Mouse (Mus musculus) spleen, adult 2 months (tissue): Measurements from ENCODE around the gene Scfd2. TPM values are rescaled to one million over a fixed set of nuclear protein-coding genes. Genes with fewer than 3 reads are reported as not detected.

Experiments
- DNase-seq, 2 experiments: peaks; one replicate each; pipeline versions ENCODE4 v3.0.0 to v3.0.0-alpha.2; 2012 to 2021; ENCODE audit warnings: low spot score in 2 of 2, low read depth in 1 of 2
- H3K27ac ChIP-seq: fragments of 200-500 bp; 2 replicates; pipeline ENCODE4 v1.5.1; 2012; ENCODE audit warnings: low read length, inconsistent platforms; ENCODE audit not compliant: insufficient read depth
- H3K27me3 ChIP-seq: fragments of 200-500 bp; 2 replicates; pipeline ENCODE4 v1.6.1; 2012; ENCODE audit warnings: mild to moderate bottlenecking, moderate library complexity, low read length, inconsistent platforms; ENCODE audit not compliant: control insufficient read depth, insufficient read depth
- H3K36me3 ChIP-seq: fragments of 200-500 bp; 2 replicates; pipeline ENCODE4 v1.6.1; 2012; ENCODE audit warnings: mild to moderate bottlenecking, low read length, inconsistent platforms; ENCODE audit not compliant: control insufficient read depth, insufficient read depth
- H3K4me1 ChIP-seq: fragments of 200-500 bp; 2 replicates; pipeline ENCODE4 v1.6.1; 2011; ENCODE audit warnings: inconsistent platforms; ENCODE audit not compliant: control insufficient read depth, insufficient read depth, insufficient read length
- H3K4me3 ChIP-seq: fragments of 200-500 bp; 2 replicates; pipeline ENCODE4 v1.5.1; 2011; ENCODE audit warnings: mild to moderate bottlenecking, inconsistent platforms; ENCODE audit not compliant: insufficient read depth, insufficient read length; ENCODE audit errors: extremely low read depth
- CTCF ChIP-seq: fragments of 200-500 bp; IDR thresholded peaks from 2 replicates; pipeline ENCODE4 v1.5.1; 2011; ENCODE audit warnings: mild to moderate bottlenecking, inconsistent platforms; ENCODE audit not compliant: insufficient read depth, insufficient read length, insufficient replicate concordance; ENCODE audit errors: extremely low read depth
- POLR2A ChIP-seq: fragments of 200-500 bp; IDR thresholded peaks from 2 replicates; pipeline ENCODE4 v1.6.1; 2011; ENCODE audit warnings: low read depth, low read length, inconsistent platforms
- WGBS: fragments of 180-500 bp; shearing (Covaris S2); methylation state at CpG from one replicate; pipeline ENCODE4 v1.1.7; 2018; 5-methylcytosine and 5-hydroxymethylcytosine counted together
- polyA plus RNA-seq: library from polyadenylated mRNA; depleted of rRNA; stranded (reverse); fragments of >200 nt; gene quantifications from 2 replicates; pipeline ENCODE4 v1.2.3, GENCODE M21; 2012

Gene Scfd2
- polyA plus RNA-seq, 1 experiment = 9.5 TPM

DNA sequence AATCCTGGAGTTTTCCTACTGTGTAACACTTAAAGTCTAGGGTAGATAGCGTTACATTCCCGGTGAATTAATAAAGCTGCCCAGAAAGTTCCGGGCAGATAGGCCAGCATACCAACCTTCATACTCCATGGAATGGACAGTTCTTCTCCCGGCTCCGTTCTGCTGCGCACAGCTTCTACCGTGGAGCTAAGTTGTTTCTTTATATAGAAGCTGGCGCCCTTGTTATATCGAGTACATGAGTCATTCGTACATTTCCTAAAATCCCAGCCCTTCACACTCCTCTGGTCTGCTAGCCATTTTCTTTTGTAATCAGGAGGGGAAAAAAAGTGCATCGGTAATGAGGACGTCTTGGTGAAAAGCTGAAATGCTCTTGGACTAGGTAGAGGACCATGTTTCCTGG is 343.5 kb downstream of the Scfd2 start:
- H3K27me3 ChIP-seq = no peaks in the 10 kb centered on the region
- no peaks in the 10 kb centered on the region for H3K4me1 ChIP-seq
- no peak overlapping the region for H3K27ac ChIP-seq
- DNase-seq = no peak
- 90% methylated on average over 12 of the region's 12 CpGs for WGBS
- no peak for TF ChIP-seq CTCF
- no peak for TF ChIP-seq POLR2A
- no peak overlapping the region for H3K4me3 ChIP-seq
- no peaks in the 10 kb centered on the region for H3K36me3 ChIP-seq

DNA sequence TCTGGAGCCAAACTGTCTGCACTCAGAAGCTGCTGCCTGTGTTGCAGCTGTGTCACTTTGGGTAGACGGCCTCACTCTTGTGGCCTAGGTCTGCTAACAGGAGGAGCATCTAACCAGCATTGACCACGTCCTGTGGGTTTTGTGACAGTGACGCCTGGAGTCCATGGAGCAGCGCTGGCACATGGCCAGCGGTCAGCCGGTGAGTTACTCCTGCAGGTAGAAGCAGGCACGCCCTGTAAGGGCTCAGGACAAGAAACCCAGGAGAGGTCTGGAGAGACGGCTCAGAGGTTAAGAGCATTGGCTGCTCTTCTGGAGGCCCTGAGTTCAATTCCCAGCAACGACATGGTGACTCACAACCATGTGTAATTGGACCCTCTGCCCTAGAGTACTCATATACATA is 347.0 kb downstream of the Scfd2 start:
- no peak for DNase-seq
- no peak overlapping the region for H3K27ac ChIP-seq
- H3K4me3 ChIP-seq = no peak overlapping the region
- no peaks in the 10 kb centered on the region for H3K4me1 ChIP-seq
- no peak for TF ChIP-seq POLR2A
- no peak for TF ChIP-seq CTCF
- H3K27me3 ChIP-seq = no peaks in the 10 kb centered on the region
- H3K36me3 ChIP-seq = no peaks in the 10 kb centered on the region
- 63% methylated on average over 9 of the region's 9 CpGs for WGBS

DNA sequence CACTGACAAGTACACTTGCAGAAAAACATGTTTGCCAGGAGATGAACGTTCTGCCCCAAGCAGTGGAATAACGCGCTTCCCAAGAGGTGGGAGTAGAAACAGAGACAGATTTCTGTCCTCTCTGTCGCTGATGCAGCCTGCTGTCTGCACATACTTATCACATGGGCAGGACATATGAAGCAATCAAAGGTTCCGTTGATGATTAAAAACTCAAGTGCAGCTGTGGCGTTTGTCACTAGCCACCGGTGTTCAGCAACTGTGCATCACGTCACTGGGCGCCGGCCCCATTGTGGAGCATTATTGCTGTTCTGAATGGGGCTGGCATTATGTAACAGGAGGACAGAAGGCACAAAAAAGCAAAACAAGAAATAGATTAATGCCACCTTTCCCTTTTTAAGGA is 348.4 kb downstream of the Scfd2 start:
- no peak overlapping the region for H3K27ac ChIP-seq
- no peaks in the 10 kb centered on the region for H3K36me3 ChIP-seq
- H3K27me3 ChIP-seq = no peaks in the 10 kb centered on the region
- DNase-seq = no peak
- TF ChIP-seq CTCF = no peak
- no peak for TF ChIP-seq POLR2A
- H3K4me3 ChIP-seq = no peak overlapping the region
- WGBS = 95% methylated on average over 10 of the region's 10 CpGs
- no peaks in the 10 kb centered on the region for H3K4me1 ChIP-seq

DNA sequence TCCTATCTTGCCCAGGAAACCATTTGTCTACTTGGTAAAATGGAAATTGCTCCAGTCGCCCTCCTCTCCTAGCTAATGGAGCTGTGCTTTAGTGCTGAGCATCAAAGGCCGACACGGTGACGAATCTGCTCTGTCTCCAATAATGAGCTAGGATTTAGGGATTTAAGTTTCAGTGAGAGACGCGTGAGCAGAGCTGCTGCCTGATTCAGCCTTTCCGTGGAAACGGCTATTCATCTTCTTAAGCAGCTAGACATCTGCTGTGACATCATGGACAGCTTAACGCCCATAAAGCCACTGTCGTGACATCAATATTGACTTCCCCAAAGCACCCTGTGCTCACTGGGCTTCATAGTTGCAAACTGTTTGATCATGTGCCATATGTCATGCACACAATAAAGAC is 351.3 kb downstream of the Scfd2 start:
- Histone ChIP-seq H3K4me1 (no peaks in the 10 kb centered on the region), H3K27me3 (no peaks in the 10 kb centered on the region), H3K36me3 (no peaks in the 10 kb centered on the region), H3K27ac (no peak overlapping the region), H3K4me3 (no peak overlapping the region)
- DNase-seq = no peak
- 83% methylated on average over 10 of the region's 10 CpGs for WGBS
- TF ChIP-seq CTCF (no peak), POLR2A (no peak)

DNA sequence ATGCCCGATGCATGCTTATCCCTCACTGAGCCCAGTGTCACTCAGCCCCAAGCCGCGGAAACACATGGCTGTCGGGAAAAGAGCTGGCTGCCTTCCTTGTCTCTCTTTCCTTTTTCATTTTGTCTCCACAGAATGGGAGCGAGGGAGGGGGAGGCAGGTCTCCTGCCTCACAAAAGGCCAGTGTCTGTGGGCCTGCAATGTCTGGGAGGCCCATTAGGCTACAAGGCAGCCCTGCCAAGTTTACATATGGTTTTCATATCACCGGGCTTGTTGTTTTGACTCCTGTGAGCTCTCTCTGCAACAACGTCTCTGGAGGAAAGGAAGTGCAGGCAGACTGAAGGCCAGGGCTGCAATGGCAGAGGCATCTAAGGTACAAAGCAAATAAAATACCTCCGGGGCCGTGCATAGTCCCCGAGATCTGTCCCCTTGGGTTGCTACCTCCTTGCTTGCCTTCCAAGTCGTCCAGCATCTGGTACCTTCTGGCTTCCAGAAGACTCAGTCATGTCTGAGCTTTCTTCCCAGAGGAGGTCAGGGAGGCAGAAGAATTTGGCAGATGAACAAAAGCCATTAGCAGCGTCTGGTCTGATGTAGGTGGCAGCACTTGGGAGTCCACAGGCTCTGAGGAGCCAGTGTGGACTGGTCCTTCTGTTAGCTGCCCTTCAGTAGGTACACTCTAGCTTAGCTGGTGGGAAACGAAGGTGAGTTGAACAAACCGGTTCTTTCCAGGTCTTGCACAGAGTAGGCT is 355.9 kb downstream of the Scfd2 start:
- Histone ChIP-seq H3K36me3 (no peaks in the 10 kb centered on the region), H3K27ac (no peak overlapping the region), H3K4me1 (no peaks in the 10 kb centered on the region), H3K27me3 (no peaks in the 10 kb centered on the region), H3K4me3 (no peak overlapping the region)
- TF ChIP-seq POLR2A (no peak), CTCF (no peak)
- DNase-seq = no peak
- WGBS = 77% methylated on average over 14 of the region's 14 CpGs

DNA sequence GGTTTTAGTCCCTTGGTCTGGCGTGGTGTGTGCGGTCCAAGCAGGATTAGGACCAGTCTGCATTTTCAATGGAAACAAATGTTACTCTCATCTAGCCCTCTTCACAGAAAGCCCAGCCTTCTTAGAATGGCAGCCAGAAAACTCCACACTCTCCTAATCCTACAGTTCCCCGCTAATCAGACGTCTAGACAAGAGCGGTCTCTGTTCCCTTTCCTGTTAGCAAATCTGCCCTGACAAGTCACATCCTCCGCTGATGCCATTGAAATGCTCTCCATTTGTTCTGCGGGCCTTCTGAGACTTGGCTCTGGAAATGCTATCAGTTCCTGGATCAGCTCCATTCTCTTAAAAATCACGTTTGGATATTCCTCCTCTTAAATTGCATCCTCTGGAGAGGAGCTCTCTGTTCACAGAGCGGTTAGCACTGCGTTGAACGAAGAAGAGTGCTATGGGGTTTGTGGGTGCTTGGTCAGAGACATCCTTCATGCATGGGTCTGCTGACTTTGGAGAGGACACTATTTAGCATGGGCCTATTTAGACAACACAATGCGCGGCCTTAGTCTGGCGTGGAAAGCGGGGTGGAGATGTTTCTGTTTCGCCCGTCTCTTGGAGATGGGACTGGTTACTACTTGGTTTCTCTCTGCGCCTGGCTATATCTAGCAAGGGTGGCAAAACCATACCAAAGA is 358.3 kb downstream of the Scfd2 start:
- 71% methylated on average over 18 of the region's 18 CpGs for WGBS

DNA sequence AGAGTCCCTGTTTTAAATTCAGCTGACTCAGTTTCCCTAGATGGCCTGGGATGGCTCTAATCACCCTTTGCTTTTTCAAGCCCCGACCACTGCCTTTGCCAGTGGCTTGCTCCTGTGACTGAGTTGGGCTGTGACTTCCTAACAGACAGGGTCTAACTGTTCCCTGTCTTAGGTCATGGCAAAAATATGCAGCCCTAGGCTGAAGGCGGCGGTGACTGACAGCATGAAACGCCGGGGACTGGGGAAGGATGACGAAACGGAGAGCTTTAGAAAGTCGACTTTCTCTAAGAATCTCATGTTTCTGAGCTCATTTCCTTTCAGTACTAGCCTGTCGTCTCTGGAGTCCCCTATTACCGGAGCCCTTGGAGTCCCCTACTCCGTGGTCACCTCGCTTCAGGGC is 359.4 kb downstream of the Scfd2 start:
- 65% methylated on average over 12 of the region's 12 CpGs for WGBS
- TF ChIP-seq CTCF (no peak), POLR2A (no peak)
- Histone ChIP-seq H3K27me3 (no peaks in the 10 kb centered on the region), H3K27ac (0 out of 2 replicates have a peak overlapping the region, but pooled peaks have one; percentile 17), H3K4me3 (no peak overlapping the region), H3K36me3 (no peaks in the 10 kb centered on the region), H3K4me1 (no peaks in the 10 kb centered on the region)
- DNase-seq = no peak

More for the DNA sequence above, 358.3 kb downstream of the Scfd2 start:
- TF ChIP-seq POLR2A = no peak
- TF ChIP-seq CTCF = no peak
- no peak for DNase-seq
- Histone ChIP-seq H3K36me3 (no peaks in the 10 kb centered on the region), H3K4me1 (no peaks in the 10 kb centered on the region), H3K4me3 (no peak overlapping the region), H3K27me3 (no peaks in the 10 kb centered on the region), H3K27ac (no peak overlapping the region)
